Mouse (Mus musculus) left cerebral cortex, adult 11 months (tissue): Measurements from ENCODE around the gene Pbx4.

Experiments used
- DNase-seq: peaks from one replicate; pipeline ENCODE4 v3.0.0; 2022; ENCODE audit warnings: low spot score

Pbx4 gene

GRCm38 (mm10) chr8:69874155-69874554 lies 41.9 kb downstream of the Pbx4 start:
- no peak for DNase-seq

- no peak for DNase-seq
These were observed 42.4 kb downstream of the Pbx4 start for GRCm38 (mm10) chr8:69874654-69875053.

GRCm38 (mm10) chr8:69876097-69876496 lies 43.8 kb downstream of the Pbx4 start:
- no peak for DNase-seq

GRCm38 (mm10) chr8:69876967-69877366 lies 44.7 kb downstream of the Pbx4 start:
- DNase-seq = no peak

- no peak for DNase-seq
These were observed 45.1 kb downstream of the Pbx4 start for GRCm38 (mm10) chr8:69877396-69877795.

GRCm38 (mm10) chr8:69877992-69878391 lies 45.7 kb downstream of the Pbx4 start:
- no peak for DNase-seq

GRCm38 (mm10) chr8:69879678-69880077 lies 47.4 kb downstream of the Pbx4 start:
- DNase-seq = no peak

GRCm38 (mm10) chr8:69880841-69881240 lies 48.5 kb downstream of the Pbx4 start:
- no peak for DNase-seq

- no peak for DNase-seq
These were observed 49.1 kb downstream of the Pbx4 start for GRCm38 (mm10) chr8:69881261-69881865.

- no peak for DNase-seq
These were observed 49.9 kb downstream of the Pbx4 start for GRCm38 (mm10) chr8:69882021-69882756.

- DNase-seq = no peak
These were observed 50.7 kb downstream of the Pbx4 start for GRCm38 (mm10) chr8:69882833-69883600.

GRCm38 (mm10) chr8:69884141-69884540 lies 51.9 kb downstream of the Pbx4 start:
- DNase-seq = no peak

GRCm38 (mm10) chr8:69887289-69888243 lies 55.3 kb downstream of the Pbx4 start, which contains the start of gene Cilp2:
Cilp2 (minus strand) TSS chr8:69887687.
- no peak for DNase-seq

GRCm38 (mm10) chr8:69888244-69888866 lies 56.1 kb downstream of the Pbx4 start:
- no peak for DNase-seq

GRCm38 (mm10) chr8:69888902-69889301 lies 56.6 kb downstream of the Pbx4 start:
- DNase-seq = no peak

- DNase-seq = peak; percentile 53
These were observed 58.5 kb downstream of the Pbx4 start for GRCm38 (mm10) chr8:69890813-69891241.

- DNase-seq = no peak
These were observed 61.6 kb downstream of the Pbx4 start for GRCm38 (mm10) chr8:69893863-69894262.

GRCm38 (mm10) chr8:69894836-69895332 lies 62.6 kb downstream of the Pbx4 start:
- DNase-seq = no peak

GRCm38 (mm10) chr8:69895772-69896451 lies 63.6 kb downstream of the Pbx4 start:
- no peak for DNase-seq

GRCm38 (mm10) chr8:69897857-69898256 lies 65.6 kb downstream of the Pbx4 start:
- DNase-seq = no peak
